Mouse (Mus musculus): ENCODE measurements at regions not wholly inside any gene's neighbourhood (a gene's known extent, or its start where the extent isn't known, plus 50 kb on each side); places are given as distances from the start of the nearest gene placed in this dataset.

DNA sequence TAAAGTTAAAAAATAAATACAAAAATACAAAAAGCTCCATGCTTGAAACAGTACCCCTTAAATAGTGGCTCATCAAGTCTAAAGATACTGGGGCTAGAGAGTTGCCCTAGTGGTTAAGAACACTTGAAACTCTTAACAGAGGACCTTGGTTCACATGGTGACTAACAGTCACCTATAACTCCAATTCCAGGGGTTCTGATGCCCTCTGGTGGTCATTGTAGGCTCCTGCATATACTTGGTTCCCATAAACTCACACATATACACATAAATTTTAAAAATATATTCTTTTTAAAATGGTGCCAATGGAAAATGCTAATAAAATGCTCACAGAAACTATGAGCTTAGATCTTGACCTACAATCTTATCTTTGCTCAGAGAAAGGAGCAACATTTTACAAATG, 286.4 kb downstream of the Pdcd6ip start:
- TF ChIP-seq CTCF (IDR thresholded peaks at IDR 0.05; ENCODE audit: low read depth, low read length) = no peak
- TF ChIP-seq EP300 (IDR thresholded peaks at IDR 0.05; ENCODE audit: insufficient read depth, low read depth, low read length) = no peak

Data from ES-Bruce4 (cell line).